Mouse (Mus musculus): ENCODE data around the gene Vps8. TPM values are rescaled to one million over a fixed set of nuclear protein-coding genes. Genes with fewer than 3 reads are reported as not detected.

Vps8 gene
- polyA plus RNA-seq, 1 experiment from 2014 or later, result 18.9 TPM

DNA sequence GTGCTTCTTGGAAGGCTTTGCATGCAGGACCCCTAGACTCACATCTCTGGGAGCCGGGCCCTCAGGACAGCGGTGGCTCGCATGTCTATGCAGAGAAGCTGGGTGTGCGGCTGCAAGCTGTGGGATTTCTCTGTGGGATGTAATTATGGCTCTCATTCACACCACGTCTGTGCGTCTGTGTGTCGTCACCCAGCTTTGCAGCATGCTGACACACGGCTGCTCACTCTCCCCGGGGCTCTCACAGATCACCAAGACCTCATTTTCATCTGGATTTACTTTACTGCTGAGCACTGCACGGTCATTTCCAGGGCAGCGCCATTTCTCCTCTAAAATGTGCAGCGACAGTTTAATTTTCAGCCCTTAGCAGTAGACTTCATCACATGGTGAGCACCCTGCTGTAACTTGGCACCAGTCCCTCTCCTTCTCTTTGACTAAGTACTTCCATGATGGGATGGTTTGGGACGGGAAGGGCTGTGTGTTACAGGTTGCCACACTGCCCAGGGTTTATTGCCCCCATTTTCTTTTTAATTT, 205.2 kb downstream of the Vps8 start:
- 82% methylated on average over 13 of the region's 13 CpGs for WGBS
- DNase-seq (ENCODE audit: low spot score), result no peak
- Histone ChIP-seq H3K27me3 (ENCODE audit: low read depth, poor library complexity, severe bottlenecking) (no peaks in the 10 kb centered on the region), H3K9me3 (replicated peaks) (no peaks in the 10 kb centered on the region), H3K36me3 (no peaks in the 10 kb centered on the region), H3K4me3 (no peak overlapping the region), H3K4me1 (peaks cover 19% of the 10 kb centered on the region), H3K27ac (replicated peaks) (peak overlapping the region; percentile 0)

DNA sequence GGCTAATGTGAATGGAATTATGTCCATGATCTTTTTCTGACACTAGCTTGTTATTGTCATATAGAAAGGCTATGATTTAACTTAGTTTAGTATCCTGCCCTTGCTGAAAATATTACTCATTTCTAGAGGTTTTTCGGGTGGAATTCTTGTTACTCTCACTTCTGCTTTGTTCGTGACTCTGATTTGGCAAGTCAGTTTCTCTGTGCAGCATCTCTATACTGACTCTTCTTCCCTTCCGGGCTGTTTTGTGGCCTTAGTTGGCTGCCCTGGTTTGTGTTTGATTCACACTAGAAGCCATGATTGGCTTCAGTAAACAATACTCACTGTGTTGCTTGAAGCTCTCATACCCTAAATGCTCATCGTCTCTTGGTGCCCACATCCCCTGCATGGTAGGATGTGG, 207.7 kb downstream of the Vps8 start:
- no peaks in the 10 kb centered on the region for H3K27me3 ChIP-seq (ENCODE audit: low read depth, poor library complexity, severe bottlenecking)
- 91% methylated on average over 4 of the region's 4 CpGs for WGBS
- no peaks in the 10 kb centered on the region for H3K36me3 ChIP-seq
- H3K27ac ChIP-seq (replicated peaks), result no peak overlapping the region
- H3K4me3 ChIP-seq, result no peak overlapping the region
- H3K9me3 ChIP-seq (replicated peaks), result no peaks in the 10 kb centered on the region
- no peak for DNase-seq (ENCODE audit: low spot score)
- peaks cover 18% of the 10 kb centered on the region for H3K4me1 ChIP-seq

DNA sequence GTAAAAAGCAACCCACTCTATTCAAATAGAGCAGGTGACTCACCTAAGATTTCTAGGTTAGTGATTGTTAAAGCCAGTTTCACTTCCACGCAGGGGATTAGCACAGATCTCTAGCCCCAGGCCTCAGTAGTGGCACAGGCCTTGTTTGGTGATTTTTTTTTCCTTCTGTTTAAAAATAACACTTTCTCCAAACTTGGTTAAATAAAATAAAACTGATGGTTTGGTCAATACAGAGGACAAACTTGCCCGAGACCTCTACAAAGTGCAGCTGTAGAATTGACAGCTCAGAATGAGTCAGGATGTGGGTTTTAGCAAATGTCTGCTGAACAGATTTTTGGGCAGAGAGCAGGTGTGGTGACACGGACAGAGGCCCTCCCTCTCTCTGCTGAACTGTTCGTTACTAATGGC, 208.9 kb downstream of the Vps8 start:
- Histone ChIP-seq H3K4me3 (no peak overlapping the region), H3K27ac (replicated peaks) (no peak overlapping the region), H3K9me3 (replicated peaks) (no peaks in the 10 kb centered on the region), H3K27me3 (ENCODE audit: low read depth, poor library complexity, severe bottlenecking) (no peaks in the 10 kb centered on the region), H3K36me3 (no peaks in the 10 kb centered on the region), H3K4me1 (peaks cover 13% of the 10 kb centered on the region)
- no peak for DNase-seq (ENCODE audit: low spot score)
- 86% methylated on average over 4 of the region's 4 CpGs for WGBS

DNA sequence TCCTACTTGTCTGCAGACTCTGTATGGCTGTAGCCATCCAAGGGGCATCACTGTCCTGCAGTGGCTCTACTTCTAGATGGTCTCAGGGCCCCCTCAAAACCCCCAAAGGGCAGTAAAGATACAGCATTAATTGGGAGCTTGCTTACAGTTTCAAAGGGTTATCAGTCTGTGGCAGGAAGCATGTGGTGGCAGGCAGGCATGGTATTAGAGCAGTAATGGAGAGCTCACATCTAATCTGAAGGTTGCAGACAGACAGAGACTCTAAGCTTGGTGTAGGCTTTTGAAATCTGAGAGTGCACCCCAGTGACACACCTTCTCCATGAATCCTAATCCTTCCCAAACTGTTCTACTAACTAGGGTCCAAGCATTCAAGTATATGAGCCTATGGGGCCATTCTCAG, 211.5 kb downstream of the Vps8 start:
- no peaks in the 10 kb centered on the region for H3K36me3 ChIP-seq
- no peak for DNase-seq (ENCODE audit: low spot score)
- H3K4me1 ChIP-seq, result no peaks in the 10 kb centered on the region
- H3K27me3 ChIP-seq (ENCODE audit: low read depth, poor library complexity, severe bottlenecking), result no peaks in the 10 kb centered on the region
- no peak overlapping the region for H3K27ac ChIP-seq (replicated peaks)
- H3K9me3 ChIP-seq (replicated peaks), result no peaks in the 10 kb centered on the region
- H3K4me3 ChIP-seq, result no peak overlapping the region

DNA sequence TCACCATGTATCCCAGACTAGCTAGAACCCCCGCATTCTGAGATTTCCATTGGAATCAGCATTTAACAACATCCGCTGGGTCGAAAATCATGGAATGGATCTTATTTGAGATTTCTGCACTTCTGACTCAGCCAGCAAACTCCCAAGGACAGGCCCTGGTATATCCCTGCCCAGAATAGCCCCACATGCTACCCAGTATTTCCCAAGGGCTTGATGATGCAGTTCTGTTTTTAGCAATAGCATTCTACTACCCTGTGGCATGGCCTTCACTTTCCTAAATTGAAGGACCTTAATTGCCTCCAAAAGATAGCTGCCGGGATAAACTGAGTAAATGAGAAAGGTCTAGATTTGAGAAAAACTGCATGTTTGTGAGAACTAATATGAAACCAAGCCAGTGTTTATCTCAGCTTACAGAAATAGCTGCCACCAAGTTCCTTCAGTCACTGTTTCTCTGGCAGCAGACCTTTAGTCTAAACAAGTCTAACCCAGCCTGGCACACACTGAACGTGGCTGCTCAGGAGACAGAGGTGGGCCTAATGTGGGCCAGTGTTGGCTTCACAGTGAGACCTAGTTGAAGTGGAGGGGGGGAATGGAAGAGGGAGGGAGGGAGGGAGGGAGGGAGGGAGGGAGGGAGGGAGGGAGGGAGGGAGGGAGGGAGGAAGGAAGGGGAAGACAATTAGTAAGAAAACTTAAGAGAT, 213.4 kb downstream of the Vps8 start:
- H3K27ac ChIP-seq (replicated peaks), result no peak overlapping the region
- WGBS, result 87% methylated on average over 5 of the region's 5 CpGs
- no peaks in the 10 kb centered on the region for H3K27me3 ChIP-seq (ENCODE audit: low read depth, poor library complexity, severe bottlenecking)
- DNase-seq (ENCODE audit: low spot score), result no peak
- no peaks in the 10 kb centered on the region for H3K36me3 ChIP-seq
- H3K4me3 ChIP-seq, result no peak overlapping the region
- H3K4me1 ChIP-seq, result no peaks in the 10 kb centered on the region
- no peaks in the 10 kb centered on the region for H3K9me3 ChIP-seq (replicated peaks)

DNA sequence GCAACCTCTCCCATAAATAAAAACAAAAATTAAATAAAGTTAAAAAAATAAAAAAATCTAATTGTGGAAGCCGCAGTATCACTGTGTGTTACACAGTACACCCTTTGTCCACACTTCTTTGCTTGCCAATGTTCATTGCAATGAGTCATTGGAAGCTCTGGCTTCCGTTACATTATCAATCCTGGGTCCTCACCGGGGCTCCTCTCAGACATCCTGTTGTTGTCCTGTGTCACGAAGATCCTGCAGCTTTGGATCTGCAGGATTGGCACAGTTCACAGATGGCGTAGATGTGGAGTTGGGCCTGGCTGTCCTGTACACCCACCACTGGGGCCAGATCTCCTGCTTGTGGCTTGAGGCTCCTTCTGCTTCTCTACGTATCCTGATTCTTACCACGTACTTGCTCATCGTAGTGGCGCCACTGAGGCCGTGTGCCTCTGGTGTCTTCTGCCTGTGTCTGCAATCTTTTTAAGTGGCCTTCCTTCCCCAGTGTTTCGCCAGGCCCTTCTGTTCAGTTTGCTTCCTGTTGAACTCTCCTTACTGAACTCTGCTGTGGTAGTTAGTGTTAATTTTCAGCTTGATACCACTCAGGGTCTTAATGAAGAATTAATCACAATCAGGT, 214.4 kb downstream of the Vps8 start:
- Histone ChIP-seq H3K36me3 (no peaks in the 10 kb centered on the region), H3K9me3 (replicated peaks) (no peaks in the 10 kb centered on the region), H3K4me3 (no peak overlapping the region), H3K27ac (replicated peaks) (peak overlapping the region; percentile 0; the same call in 1 of the 2 replicates), H3K27me3 (ENCODE audit: low read depth, poor library complexity, severe bottlenecking) (no peaks in the 10 kb centered on the region), H3K4me1 (no peaks in the 10 kb centered on the region)
- no peak for DNase-seq (ENCODE audit: low spot score)
- WGBS, result 90% methylated on average over 11 of the region's 11 CpGs

DNA sequence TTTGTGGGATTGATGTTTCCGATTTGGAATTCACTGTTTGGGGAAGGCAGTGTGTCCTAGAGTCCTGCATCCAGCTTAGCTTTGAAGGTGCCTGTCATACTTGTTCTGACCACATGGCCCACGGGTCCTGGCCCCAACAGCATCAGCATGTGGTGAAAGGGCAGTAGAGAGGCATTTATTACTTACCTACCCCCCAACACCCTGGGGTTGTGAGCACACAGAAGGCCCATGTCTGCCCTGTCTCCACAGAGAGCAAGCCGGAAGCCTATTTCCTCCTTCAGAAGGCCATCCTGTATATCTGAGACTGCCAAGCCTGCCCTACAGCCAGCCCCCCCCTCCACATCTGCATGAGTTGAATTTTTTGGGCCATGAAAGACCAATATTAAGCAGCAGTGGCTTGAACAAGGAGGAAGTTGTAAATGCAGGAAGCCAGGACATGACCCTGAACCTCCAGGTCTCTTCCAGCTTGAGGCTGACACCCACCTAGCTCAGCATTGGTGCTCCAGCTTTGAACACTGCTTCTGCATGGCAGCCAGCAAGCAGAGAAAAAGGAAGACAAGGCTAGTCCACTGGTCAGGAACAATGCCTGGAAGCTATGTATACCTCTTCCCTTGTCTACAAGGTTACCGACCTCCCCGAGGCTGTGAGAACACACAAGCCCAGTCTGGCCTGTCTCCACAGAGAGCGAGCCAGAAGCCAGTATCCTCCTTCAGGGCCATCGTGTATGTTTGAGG, 218.0 kb downstream of the Vps8 start:
- H3K4me1 ChIP-seq, result peaks cover 23% of the 10 kb centered on the region
- no peak for DNase-seq (ENCODE audit: low spot score)
- H3K27me3 ChIP-seq (ENCODE audit: low read depth, poor library complexity, severe bottlenecking), result no peaks in the 10 kb centered on the region
- 85% methylated on average over 7 of the region's 7 CpGs for WGBS
- H3K36me3 ChIP-seq, result peaks cover 5% of the 10 kb centered on the region; the same call in 1 of the 2 replicates
- H3K27ac ChIP-seq (replicated peaks), result peak overlapping the region; percentile 24; the same call in 1 of the 2 replicates
- H3K4me3 ChIP-seq, result no peak overlapping the region
- no peaks in the 10 kb centered on the region for H3K9me3 ChIP-seq (replicated peaks)

DNA sequence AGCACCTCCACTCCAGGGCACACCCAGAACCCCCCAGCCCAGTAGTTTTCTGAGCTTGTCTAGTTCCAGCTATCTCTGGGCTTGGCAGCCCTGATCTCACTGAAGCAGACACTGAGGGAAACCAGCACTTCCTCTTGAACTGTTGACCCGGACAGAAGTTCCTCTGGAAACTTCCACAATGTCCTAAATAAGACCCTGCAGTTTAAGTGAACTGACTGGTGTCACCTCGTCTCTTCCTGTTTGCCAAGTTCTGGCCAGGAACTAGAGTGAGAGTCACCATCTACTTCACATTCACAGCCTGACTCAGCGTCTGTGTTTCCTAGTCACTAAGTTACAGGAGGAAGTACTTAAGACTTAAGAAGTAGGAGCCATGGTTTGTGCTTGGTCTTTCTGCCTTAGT, 219.0 kb downstream of the Vps8 start:
- H3K4me1 ChIP-seq, result peaks cover 29% of the 10 kb centered on the region
- H3K36me3 ChIP-seq, result peaks cover 14% of the 10 kb centered on the region
- WGBS, result 85% methylated on average over 3 of the region's 3 CpGs
- no peak overlapping the region; the same call in 1 of the 2 replicates for H3K27ac ChIP-seq (replicated peaks)
- no peaks in the 10 kb centered on the region for H3K9me3 ChIP-seq (replicated peaks)
- H3K4me3 ChIP-seq, result no peak overlapping the region
- H3K27me3 ChIP-seq (ENCODE audit: low read depth, poor library complexity, severe bottlenecking), result no peaks in the 10 kb centered on the region
- DNase-seq (ENCODE audit: low spot score), result no peak

DNA sequence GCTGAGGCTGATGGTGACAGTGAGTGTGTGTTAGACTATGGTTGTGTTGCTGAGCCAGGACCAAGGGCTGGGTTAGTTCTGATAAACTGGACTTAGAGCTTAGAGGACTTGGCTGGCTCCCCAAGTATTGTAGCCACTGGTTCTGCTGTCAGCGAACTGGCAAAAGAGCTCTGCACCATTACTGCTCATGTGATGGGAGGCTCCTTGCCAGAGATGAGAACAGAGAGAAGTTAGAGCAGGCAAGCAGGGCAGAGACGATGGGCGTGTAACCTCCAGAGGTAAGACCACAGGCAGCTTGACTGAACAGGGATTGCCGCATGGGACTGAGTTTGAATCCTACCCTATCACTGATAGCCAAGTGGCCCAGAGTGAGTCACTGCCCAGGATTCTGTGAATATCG, 220.0 kb downstream of the Vps8 start:
- Histone ChIP-seq H3K9me3 (replicated peaks) (no peaks in the 10 kb centered on the region), H3K4me1 (peaks cover 29% of the 10 kb centered on the region), H3K27me3 (ENCODE audit: low read depth, poor library complexity, severe bottlenecking) (no peaks in the 10 kb centered on the region), H3K36me3 (peaks cover 23% of the 10 kb centered on the region), H3K27ac (replicated peaks) (peak overlapping the region; percentile 81; the same call in 1 of the 2 replicates), H3K4me3 (no peak overlapping the region)
- WGBS, result 91% methylated on average over 5 of the region's 5 CpGs
- DNase-seq (ENCODE audit: low spot score), result no peak

DNA sequence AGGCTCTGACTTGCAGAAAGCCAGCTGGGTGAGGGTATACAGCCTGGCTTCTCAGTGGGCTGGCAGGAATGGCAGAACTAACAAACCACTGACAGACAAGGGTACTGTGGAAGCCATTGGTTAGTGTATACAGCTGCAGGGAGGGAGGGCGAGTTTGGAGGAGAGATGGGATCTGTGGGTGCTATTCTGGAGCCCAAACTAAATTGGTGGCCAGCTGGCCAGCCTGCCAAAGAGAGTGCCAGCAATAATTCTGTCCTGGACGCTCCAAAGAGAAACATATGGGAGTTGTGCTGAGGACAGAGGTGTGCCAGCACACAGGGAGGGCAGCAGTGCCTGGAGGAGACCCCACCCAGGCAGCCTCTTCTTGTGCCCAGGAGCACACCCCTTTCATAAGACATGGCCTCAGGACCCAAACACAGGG, 220.7 kb downstream of the Vps8 start:
- 76% methylated on average over 2 of the region's 2 CpGs for WGBS
- Histone ChIP-seq H3K4me1 (peaks cover 29% of the 10 kb centered on the region), H3K4me3 (no peak overlapping the region), H3K27ac (replicated peaks) (peak overlapping the region; percentile 81), H3K27me3 (ENCODE audit: low read depth, poor library complexity, severe bottlenecking) (no peaks in the 10 kb centered on the region), H3K36me3 (peaks cover 30% of the 10 kb centered on the region), H3K9me3 (replicated peaks) (no peaks in the 10 kb centered on the region)
- no peak for DNase-seq (ENCODE audit: low spot score)

DNA sequence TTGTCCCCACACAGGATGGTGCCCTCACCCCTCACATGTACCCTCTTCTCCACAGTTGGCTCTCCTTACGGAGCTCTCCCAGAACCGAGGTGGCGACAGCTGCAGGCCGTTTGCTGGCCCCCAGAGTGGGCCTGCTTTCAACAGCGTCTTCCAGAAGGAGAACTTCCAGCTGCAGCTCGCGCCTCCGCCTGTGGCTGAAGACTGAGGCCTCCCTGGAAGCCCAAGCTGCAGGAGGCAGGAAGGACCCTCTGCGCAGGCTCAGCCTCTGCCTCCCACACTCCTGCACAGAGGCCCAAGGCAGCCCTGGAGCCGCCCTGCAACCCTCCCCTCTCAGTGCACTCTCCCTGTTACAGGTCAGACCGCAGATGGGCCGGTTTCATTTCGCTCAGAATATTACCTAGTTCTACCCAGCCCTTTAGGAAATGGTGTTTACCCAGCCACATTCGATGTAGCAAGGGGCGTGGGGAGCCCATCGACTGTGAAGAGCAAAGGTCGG, 221.2 kb downstream of the Vps8 start:
- Histone ChIP-seq H3K27me3 (ENCODE audit: low read depth, poor library complexity, severe bottlenecking) (no peaks in the 10 kb centered on the region), H3K27ac (replicated peaks) (peak overlapping the region; percentile 81), H3K4me3 (no peak overlapping the region), H3K9me3 (replicated peaks) (no peaks in the 10 kb centered on the region), H3K36me3 (peaks cover 34% of the 10 kb centered on the region), H3K4me1 (peaks cover 29% of the 10 kb centered on the region)
- DNase-seq (ENCODE audit: low spot score), result no peak
- WGBS, result 54% methylated on average over 17 of the region's 17 CpGs

DNA sequence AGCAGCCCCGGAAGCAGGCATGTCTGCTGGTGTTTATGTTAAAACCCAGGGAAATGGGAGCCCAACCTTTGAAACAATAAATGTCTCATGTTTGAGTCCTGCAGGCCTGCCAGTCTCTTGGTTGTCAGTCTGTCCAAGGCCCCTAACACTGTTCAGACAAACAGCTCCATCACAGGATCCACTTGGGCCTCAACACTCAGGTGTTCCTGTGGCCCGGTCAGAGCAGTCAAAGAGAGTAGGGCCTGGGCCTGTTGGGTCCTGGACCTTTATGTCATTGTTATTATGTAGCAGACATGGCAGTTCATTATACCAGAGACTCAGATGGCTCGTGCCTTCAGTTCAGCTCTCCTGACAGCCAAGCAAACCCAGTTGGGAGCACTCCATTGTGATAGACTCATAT, 221.7 kb downstream of the Vps8 start:
- H3K4me3 ChIP-seq, result no peak overlapping the region
- no peaks in the 10 kb centered on the region for H3K9me3 ChIP-seq (replicated peaks)
- H3K36me3 ChIP-seq, result peaks cover 38% of the 10 kb centered on the region
- WGBS, result 79% methylated on average over 3 of the region's 3 CpGs
- no peak for DNase-seq (ENCODE audit: low spot score)
- H3K27ac ChIP-seq (replicated peaks), result peak overlapping the region; percentile 81
- H3K27me3 ChIP-seq (ENCODE audit: low read depth, poor library complexity, severe bottlenecking), result no peaks in the 10 kb centered on the region
- H3K4me1 ChIP-seq, result peaks cover 29% of the 10 kb centered on the region
